Mouse (Mus musculus): ENCODE measurements around the gene Tab3.

GRCm38 (mm10) chrX:85676808-85677207, 103.0 kb downstream of the Tab3 start:
- peak; percentile 75 for TF ChIP-seq ZC3H11A (IDR thresholded peaks at IDR 0.05; ENCODE audit: borderline replicate concordance, low read depth, low read length)
- no peak for TF ChIP-seq CHD2 (IDR thresholded peaks at IDR 0.05; ENCODE audit: low read depth, low read length)
- no peak for TF ChIP-seq ZNF384 (IDR thresholded peaks at IDR 0.05; ENCODE audit: low read depth, low read length)
- no peak for TF ChIP-seq HCFC1 (IDR thresholded peaks at IDR 0.05; ENCODE audit: borderline replicate concordance, insufficient read depth, low read length)
- no peak for TF ChIP-seq MAFK (IDR thresholded peaks at IDR 0.05; ENCODE audit: insufficient read depth, low read depth, low read length)

All from ES-E14 (cell line).